In genomic region chr5:36660977-36661760, GRCm38 (mm10) we compare ENCODE assay signal across 6 mouse cellular contexts. TPM values are rescaled to one million over a fixed set of nuclear protein-coding genes. Genes with fewer than 3 reads are reported as not detected.
DNase-seq lines count a peak whose midpoint lies in the region; ATAC-seq and TF ChIP-seq lines count a peak whose summit lies in the region.
"Not testable (repeated sequence)": the region's sequence is repeated elsewhere in the genome, so short reads cannot be mapped to it uniquely, and the experiment has no call there.

No protein-coding gene starts in this region.

- not testable (repeated sequence) for H3K9me3 ChIP-seq in forebrain, postnatal 0 days (ENCODE audit: low read length)

- not testable (repeated sequence) for H3K4me2 ChIP-seq in forebrain, postnatal 0 days (ENCODE audit: low read depth)

- TF ChIP-seq POLR2A in liver, adult 2 months (IDR thresholded peaks at IDR 0.05; ENCODE audit: extremely low read depth, insufficient read depth, low read length), result not testable (repeated sequence)

- peak; percentile 32 for DNase-seq in CD4-positive, CD25-positive, alpha-beta regulatory T cell, adult 2 months (ENCODE audit: low read depth, low spot score)
- peak; percentile 34 for DNase-seq in brain, embryonic 18.5 days (ENCODE audit: low read depth, low spot score)
- peak; percentile 4 for DNase-seq in forebrain, postnatal 0 days
- DNase-seq in liver, adult 2 months (ENCODE audit: extremely low read depth, low read depth, low spot score), result peak; percentile 48
- DNase-seq in naive thymus-derived CD4-positive, alpha-beta T cell, adult 2 months (ENCODE audit: low read depth), result peak; percentile 62
- DNase-seq in skeletal muscle tissue, adult 2 months (ENCODE audit: low read depth, low spot score), result peak; percentile 41

- H3K4me1 ChIP-seq in forebrain, postnatal 0 days (ENCODE audit: insufficient read depth); liver, adult 2 months (ENCODE audit: control insufficient read depth, insufficient read depth, low read length): not testable (repeated sequence)

- not testable (repeated sequence) for H3K4me3 ChIP-seq in forebrain, postnatal 0 days (ENCODE audit: low read depth, low read length); liver, adult 2 months (ENCODE audit: insufficient read depth, low read depth, low read length)

- H3K9ac ChIP-seq in forebrain, postnatal 0 days; liver, adult 2 months (ENCODE audit: low read depth, low read length): not testable (repeated sequence)

- not testable (repeated sequence) for H3K79me2 ChIP-seq in liver, adult 2 months (ENCODE audit: control insufficient read depth, insufficient read depth, low read length)

- not testable (repeated sequence) for H3K36me3 ChIP-seq in forebrain, postnatal 0 days (ENCODE audit: insufficient read depth)
- H3K36me3 ChIP-seq in liver, adult 2 months (ENCODE audit: control insufficient read depth, insufficient read depth, low read length), result peaks cover 11% of the 10 kb centered on the region; the same call in 1 of the 2 replicates

- TF ChIP-seq CTCF in forebrain, postnatal 0 days (IDR thresholded peaks at IDR 0.05; ENCODE audit: low read depth); liver, adult 2 months (IDR thresholded peaks at IDR 0.05; ENCODE audit: low read depth, low read length): not testable (repeated sequence)

- not testable (repeated sequence) for H3K27ac ChIP-seq in forebrain, postnatal 0 days (ENCODE audit: low read depth, low read length); liver, adult 2 months (replicated peaks; ENCODE audit: insufficient read depth, low read depth, low read length)

- ATAC-seq in forebrain, postnatal 0 days, result not testable (repeated sequence)

- H3K27me3 ChIP-seq in forebrain, postnatal 0 days (ENCODE audit: insufficient read depth, low read length); liver, adult 2 months (ENCODE audit: control insufficient read depth, insufficient read depth, low read length): not testable (repeated sequence)

RNA-seq across cellular contexts. Expression of gene D5Ertd579e, which starts 34.7 kb away (rescaled TPM):
- total RNA-seq in forebrain, postnatal 0 days (2014; rRNA removed), result 84.7 and 105 TPM in 2 replicates
- 23.3 and 27.4 TPM in 2 replicates for polyA plus RNA-seq in forebrain, postnatal 0 days (2015; fragmentation: Nextera tagmentation; extraction: Ambion mirVana)
- 26.6 and 31.5 TPM in 2 replicates for total RNA-seq in liver, adult 2 months (2014; rRNA removed)
- 11.5 and 12.7 TPM in 2 replicates for polyA plus RNA-seq in liver, adult 2 months (2012; rRNA removed)

Comparison
In these comparisons a context has a peak if more than half of its experiments do, and no peak if none do; other contexts are left out.
1. DNase-seq: peak in every context shown above with its lines; median percentile 62 in naive thymus-derived CD4-positive, alpha-beta T cell, adult 2 months; 48 in liver, adult 2 months; 41 in skeletal muscle tissue, adult 2 months; 34 in brain, embryonic 18.5 days; 32 in CD4-positive, CD25-positive, alpha-beta regulatory T cell, adult 2 months; 4 in forebrain, postnatal 0 days.